ENCODE assay signal across 9 mouse cellular contexts in genomic region chr14:121108439-121109115, GRCm38 (mm10).
DNase-seq lines count a peak whose midpoint lies in the region; ATAC-seq lines count a peak whose summit lies in the region.
"Had no signal": no experiment of that assay in that cellular context is flagged by ENCODE, and none has a peak within 500 bp of the region (broad histone marks: within the 10 kb centered on the region; RNA-seq: fewer than 3 reads in every experiment).

No protein-coding gene starts in this region.

- 51% methylated on average over 8 of the region's 8 CpGs for WGBS in liver, embryonic 12.5 days (ENCODE audit: insufficient replicate concordance)
- WGBS in heart, embryonic 15.5 days, result 13% methylated on average over 8 of the region's 8 CpGs

- H3K27me3 ChIP-seq in liver, embryonic 12.5 days (replicated peaks), result no peaks in the 10 kb centered on the region
- no peaks in the 10 kb centered on the region for H3K27me3 ChIP-seq in heart, embryonic 15.5 days

- no peaks in the 10 kb centered on the region; the same call in 1 of the 2 replicates for H3K36me3 ChIP-seq in liver, embryonic 12.5 days
- no peaks in the 10 kb centered on the region for H3K36me3 ChIP-seq in heart, embryonic 15.5 days

- H3K4me3 ChIP-seq in liver, embryonic 12.5 days, result no peak overlapping the region
- H3K4me3 ChIP-seq in heart, embryonic 15.5 days, result no peak overlapping the region
- H3K4me3 ChIP-seq: megakaryocyte, embryonic 14.5 days had no signal

- peaks cover 25% of the 10 kb centered on the region for H3K4me1 ChIP-seq in liver, embryonic 12.5 days
- H3K4me1 ChIP-seq in heart, embryonic 15.5 days (replicated peaks), result peaks cover 57% of the 10 kb centered on the region
- H3K4me1 ChIP-seq: megakaryocyte, embryonic 14.5 days had no signal

- no peaks in the 10 kb centered on the region for H3K9me3 ChIP-seq in liver, embryonic 12.5 days (replicated peaks)
- no peaks in the 10 kb centered on the region for H3K9me3 ChIP-seq in heart, embryonic 15.5 days (replicated peaks)
- H3K9me3 ChIP-seq: megakaryocyte, embryonic 14.5 days had no signal

- no peak overlapping the region for H3K9ac ChIP-seq in liver, embryonic 12.5 days
- no peak overlapping the region for H3K9ac ChIP-seq in heart, embryonic 15.5 days

- no peak overlapping the region; the same call in 1 of the 2 replicates for H3K27ac ChIP-seq in liver, embryonic 12.5 days
- peak overlapping the region; percentile 41 for H3K27ac ChIP-seq in heart, embryonic 15.5 days

- H3K4me2 ChIP-seq in liver, embryonic 12.5 days, result no peak overlapping the region
- H3K4me2 ChIP-seq in heart, embryonic 15.5 days, result 0 out of 2 replicates have a peak overlapping the region, but pooled peaks have one; percentile 11

- ATAC-seq in liver, embryonic 12.5 days, result no peak
- ATAC-seq in heart, embryonic 15.5 days (replicated peaks; ENCODE audit: insufficient number of reproducible peaks, insufficient read depth, low FRiP score, low read depth), result peak; percentile 44; the same call in 1 of the 2 replicates
- ATAC-seq in frontal cortex, adult (ENCODE audit: low TSS enrichment), result no peak

- peak; percentile 28 for DNase-seq in liver
- DNase-seq in kidney, postnatal 4 days, result peak; percentile 70 to 79
- peak; percentile 51 for DNase-seq in neural tube, embryonic 10.5 days (ENCODE audit: extremely low spot score, low spot score)
- no peak for DNase-seq in left cerebral cortex, adult 18-20 months (ENCODE audit: low spot score in 2 of 2)
- DNase-seq in testis, postnatal 14 days (ENCODE audit: low spot score), result no peak

Comparison
In these comparisons a context has a peak if more than half of its experiments do, and no peak if none do; other contexts are left out.
1. DNase-seq: peak in liver (single experiment), kidney, postnatal 4 days (2 of 2) and neural tube, embryonic 10.5 days (single experiment); none in left cerebral cortex, adult 18-20 months (0 of 2) and testis, postnatal 14 days (single experiment).